Mouse (Mus musculus) small intestine, adult 2 months (tissue): ENCODE measurements at regions not wholly inside any gene's neighbourhood (a gene's known extent, or its start where the extent isn't known, plus 50 kb on each side); places are given as distances from the start of the nearest gene placed in this dataset.

Source experiments
- H3K27ac ChIP-seq: fragments of 200-500 bp; 2 replicates; pipeline ENCODE4 v1.5.1; 2012; ENCODE audit warnings: low read depth, low read length, control low read depth, inconsistent platforms; ENCODE audit not compliant: insufficient read depth
- H3K27me3 ChIP-seq: fragments of 200-500 bp; 2 replicates; pipeline ENCODE4 v1.6.1; 2012; ENCODE audit warnings: mild to moderate bottlenecking, moderate library complexity, low read length, inconsistent platforms; ENCODE audit not compliant: control insufficient read depth, insufficient read depth
- H3K36me3 ChIP-seq: fragments of 200-500 bp; 2 replicates; pipeline ENCODE4 v1.6.1; 2012; ENCODE audit warnings: mild to moderate bottlenecking, low read length, control low read depth, inconsistent platforms; ENCODE audit not compliant: control insufficient read depth, insufficient read depth
- H3K4me1 ChIP-seq: fragments of 200-500 bp; 2 replicates; pipeline ENCODE4 v1.6.1; 2012; ENCODE audit warnings: low read length, inconsistent platforms, mixed read lengths; ENCODE audit not compliant: control insufficient read depth, insufficient read depth, insufficient read length
- H3K4me3 ChIP-seq: fragments of 200-500 bp; 2 replicates; pipeline ENCODE4 v1.5.1; 2012; ENCODE audit warnings: low read depth, mild to moderate bottlenecking, control low read depth, inconsistent platforms, low read length, moderate library complexity
- CTCF ChIP-seq: fragments of 200-500 bp; IDR thresholded peaks from 2 replicates; pipeline ENCODE4 v1.5.1; 2012; ENCODE audit warnings: low read depth, mild to moderate bottlenecking, control low read depth, inconsistent platforms, low read length, moderate library complexity, mixed read lengths; ENCODE audit not compliant: insufficient replicate concordance, insufficient read length; ENCODE audit errors: extremely low read depth
- POLR2A ChIP-seq: fragments of 200-500 bp; IDR thresholded peaks from 2 replicates; pipeline ENCODE4 v1.6.1; 2012; ENCODE audit warnings: low read depth, mild to moderate bottlenecking, control low read depth, inconsistent platforms, low read length, moderate library complexity
- WGBS: fragments of 180-500 bp; shearing (Covaris S2); methylation state at CpG from one replicate; pipeline ENCODE4 v1.1.7; 2018; 5-methylcytosine and 5-hydroxymethylcytosine counted together

DNA sequence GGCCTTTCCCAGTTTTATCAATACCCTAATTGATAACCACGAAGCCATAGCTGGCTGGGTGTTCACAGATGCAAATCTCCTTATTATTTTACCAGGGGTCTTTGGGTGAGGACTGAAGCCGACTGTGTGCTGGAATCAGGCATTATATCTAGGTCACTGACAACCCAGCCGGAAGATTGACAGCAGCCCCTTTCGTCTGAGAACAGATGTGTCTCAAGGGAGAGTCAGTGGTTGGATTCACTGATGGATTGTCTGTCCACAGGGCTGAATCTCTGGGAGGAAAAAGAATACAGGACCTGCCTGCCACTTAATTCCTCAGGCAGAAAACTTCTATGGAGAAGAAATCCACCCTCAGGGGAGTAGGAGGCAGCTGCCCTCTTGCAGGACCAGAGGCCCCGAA, 135.7 kb downstream of the Nhlrc3 start:
- Histone ChIP-seq H3K4me3 (no peak overlapping the region), H3K27me3 (no peaks in the 10 kb centered on the region), H3K36me3 (no peaks in the 10 kb centered on the region), H3K4me1 (no peaks in the 10 kb centered on the region), H3K27ac (no peak overlapping the region)
- WGBS = 68% methylated on average over 5 of the region's 5 CpGs
- no peak for TF ChIP-seq POLR2A
- TF ChIP-seq CTCF = no peak

DNA sequence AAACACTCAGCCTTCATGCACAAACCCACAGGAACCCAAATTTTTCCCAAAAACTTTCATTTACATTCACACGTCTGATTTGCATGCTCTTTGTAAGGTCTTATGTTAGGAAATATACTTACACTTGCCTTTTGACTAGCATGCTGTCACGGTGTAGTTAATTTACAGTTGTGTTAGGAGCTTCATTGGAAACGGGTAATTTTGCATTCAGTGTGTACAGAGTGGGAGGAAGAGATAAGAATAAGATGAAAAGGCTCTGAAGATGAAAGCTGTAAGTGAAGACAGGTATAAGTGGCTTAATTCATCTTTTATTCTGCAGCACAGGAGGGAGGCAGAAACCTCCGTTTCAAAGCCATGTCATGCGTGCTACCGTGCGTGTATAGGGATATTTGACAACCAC, 136.2 kb downstream of the Nhlrc3 start:
- Histone ChIP-seq H3K27me3 (no peaks in the 10 kb centered on the region), H3K4me1 (no peaks in the 10 kb centered on the region), H3K27ac (no peak overlapping the region), H3K4me3 (no peak overlapping the region), H3K36me3 (no peaks in the 10 kb centered on the region)
- WGBS = 62% methylated on average over 7 of the region's 7 CpGs
- TF ChIP-seq POLR2A (no peak), CTCF (no peak)

- Histone ChIP-seq H3K27ac (no peak overlapping the region), H3K27me3 (no peaks in the 10 kb centered on the region), H3K4me3 (no peak overlapping the region), H3K36me3 (no peaks in the 10 kb centered on the region), H3K4me1 (no peaks in the 10 kb centered on the region)
- TF ChIP-seq CTCF = no peak
- no peak for TF ChIP-seq POLR2A
- 91% methylated on average over 7 of the region's 7 CpGs for WGBS
These were observed 138.1 kb downstream of the Nhlrc3 start for GRCm38 (mm10) chr3:53325080-53325479.

- WGBS = 78% methylated on average over 13 of the region's 13 CpGs
- no peak for TF ChIP-seq POLR2A
- no peak for TF ChIP-seq CTCF
- no peak overlapping the region for H3K4me3 ChIP-seq
- no peaks in the 10 kb centered on the region for H3K36me3 ChIP-seq
- no peaks in the 10 kb centered on the region for H3K4me1 ChIP-seq
- H3K27me3 ChIP-seq = no peaks in the 10 kb centered on the region
- no peak overlapping the region for H3K27ac ChIP-seq
These were observed 138.7 kb downstream of the Nhlrc3 start for GRCm38 (mm10) chr3:53324386-53324785.

DNA sequence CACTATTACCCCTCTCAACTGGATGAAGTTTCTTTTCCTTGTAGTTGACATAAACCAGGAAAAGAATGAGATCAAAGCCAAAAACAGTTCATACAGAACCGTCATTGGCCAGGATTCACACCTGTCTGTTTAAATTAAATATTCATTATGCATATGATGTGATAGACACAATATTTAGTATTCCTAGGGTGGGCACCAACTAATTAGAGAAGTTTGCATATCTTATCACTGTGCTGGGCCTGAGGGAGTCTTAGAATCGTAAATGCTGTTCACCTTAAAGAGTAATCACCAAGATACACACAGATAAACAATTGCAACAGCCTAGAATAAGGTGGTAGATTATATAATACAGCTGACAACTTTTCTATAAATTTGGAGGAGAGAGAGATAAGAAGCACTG, 147.7 kb downstream of the Nhlrc3 start:
- TF ChIP-seq POLR2A (no peak), CTCF (no peak)
- no peak overlapping the region for H3K4me3 ChIP-seq
- H3K4me1 ChIP-seq = no peaks in the 10 kb centered on the region
- no peaks in the 10 kb centered on the region for H3K36me3 ChIP-seq
- H3K27me3 ChIP-seq = no peaks in the 10 kb centered on the region
- WGBS = 49% methylated on average over 2 of the region's 2 CpGs
- no peak overlapping the region for H3K27ac ChIP-seq
